Mouse (Mus musculus) midbrain, embryonic 12.5 days (tissue): Measurements from ENCODE around the gene Fxyd2. TPM values are rescaled to one million over a fixed set of nuclear protein-coding genes. Genes with fewer than 3 reads are reported as not detected.

ENCODE experiments used
- ATAC-seq: fragments of 200-750 bp; cut with Nextera tagmentation; 2 replicates; pipeline ENCODE4 v1.8.0; 2017; ENCODE audit warnings: low read depth, moderate TSS enrichment, moderate library complexity; ENCODE audit not compliant: low FRiP score
- H3K27ac ChIP-seq: fragments of 300-500 bp; sonication (generic); replicated peaks from 2 replicates; pipeline ENCODE4 v1.5.1; 2016; ENCODE audit warnings: mild to moderate bottlenecking
- H3K27me3 ChIP-seq: fragments of 300-500 bp; sonication (generic); 2 replicates; pipeline ENCODE4 v1.6.1; 2016; ENCODE audit warnings: mild to moderate bottlenecking
- H3K36me3 ChIP-seq: fragments of 300-500 bp; sonication (generic); 2 replicates; pipeline ENCODE4 v1.6.1; 2016
- H3K4me1 ChIP-seq: fragments of 300-500 bp; sonication (generic); 2 replicates; pipeline ENCODE4 v1.6.1; 2016
- H3K4me2 ChIP-seq: fragments of 300-500 bp; sonication (generic); replicated peaks from 2 replicates; pipeline ENCODE4 v1.6.1; 2016; ENCODE audit warnings: mild to moderate bottlenecking, moderate library complexity
- H3K4me3 ChIP-seq: fragments of 300-500 bp; sonication (generic); 2 replicates; pipeline ENCODE4 v1.5.1; 2016; ENCODE audit warnings: mild to moderate bottlenecking
- H3K9ac ChIP-seq: fragments of 300-500 bp; sonication (generic); replicated peaks from 2 replicates; pipeline ENCODE4 v1.6.1; 2016; ENCODE audit warnings: mild to moderate bottlenecking, moderate library complexity
- H3K9me3 ChIP-seq: fragments of 300-500 bp; sonication (generic); 2 replicates; pipeline ENCODE4 v1.6.1; 2016; ENCODE audit warnings: mild to moderate bottlenecking
- WGBS: fragments of 180-500 bp; shearing (Covaris S2); methylation state at CpG from one replicate; pipeline ENCODE4 v1.1.7; 2016; 5-methylcytosine and 5-hydroxymethylcytosine counted together
- polyA plus RNA-seq: library from polyadenylated mRNA; unstranded; fragments of >200 nt; fragmentation: Nextera tagmentation; extraction: Ambion mirVana; gene quantifications from 2 replicates; pipeline ENCODE4 v1.2.1, GENCODE M21; 2016

Fxyd2 gene
- polyA plus RNA-seq, 1 experiment from 2014 or later: 2.9 TPM

- Histone ChIP-seq H3K9ac (no peak overlapping the region), H3K9me3 (no peaks in the 10 kb centered on the region), H3K36me3 (no peaks in the 10 kb centered on the region), H3K4me3 (no peak overlapping the region), H3K27ac (no peak overlapping the region), H3K4me1 (peaks cover 3% of the 10 kb centered on the region; the same call in 1 of the 2 replicates), H3K4me2 (no peak overlapping the region), H3K27me3 (no peaks in the 10 kb centered on the region)
- WGBS: 62% methylated on average over 14 of the region's 14 CpGs
- ATAC-seq: no peak
Measured at GRCm38 (mm10) chr9:45458363-45458762, 58.9 kb downstream of the Fxyd2 start.

Other genes starting within 250 kb of the Fxyd2 start
- gene BC049352, start 217.7 kb upstream of the Fxyd2 start, polyA plus RNA-seq: not detected in 2 replicates
- not detected in 2 replicates for gene Tmprss4, start 195.6 kb upstream of the Fxyd2 start, polyA plus RNA-seq
- 0.56 TPM in 2 replicates for gene Il10ra, start 130.5 kb upstream of the Fxyd2 start, polyA plus RNA-seq
- 0.07 and 0.10 TPM in 2 replicates for gene Tmprss13, start 80.6 kb upstream of the Fxyd2 start, polyA plus RNA-seq
- 197 and 204 TPM in 2 replicates for gene Fxyd6, start 29.5 kb upstream of the Fxyd2 start, polyA plus RNA-seq
- 2.0 and 2.3 TPM in 2 replicates for gene Dscaml1, start 27.0 kb downstream of the Fxyd2 start, polyA plus RNA-seq